Mouse (Mus musculus) kidney, postnatal 0 days (tissue): Measurements from ENCODE around the gene Mycbpap. TPM values are rescaled to one million over a fixed set of nuclear protein-coding genes. Genes with fewer than 3 reads are reported as not detected.

Experiments
- ATAC-seq: fragments of 200-750 bp; cut with Nextera tagmentation; replicated peaks from 2 replicates; pipeline ENCODE4 v1.8.0; 2017; ENCODE audit warnings: low read depth, moderate number of reproducible peaks, moderate TSS enrichment, moderate library complexity; ENCODE audit not compliant: low FRiP score
- DNase-seq: peaks from one replicate; pipeline ENCODE4 v3.0.0-alpha.2; 2016; ENCODE audit warnings: low spot score
- H3K27ac ChIP-seq: fragments of 300-500 bp; sonication (generic); 2 replicates; pipeline ENCODE4 v1.5.1; 2014; ENCODE audit warnings: mild to moderate bottlenecking
- H3K27me3 ChIP-seq: fragments of 300-500 bp; sonication (generic); 2 replicates; pipeline ENCODE4 v1.6.1; 2014; ENCODE audit warnings: low read length, mixed read lengths; ENCODE audit not compliant: insufficient read depth
- H3K36me3 ChIP-seq: fragments of 300-500 bp; sonication (generic); 2 replicates; pipeline ENCODE4 v1.6.1; 2014; ENCODE audit warnings: low read length, mixed read lengths; ENCODE audit not compliant: insufficient read depth
- H3K4me1 ChIP-seq: fragments of 300-500 bp; sonication (generic); replicated peaks from 2 replicates; pipeline ENCODE4 v1.6.1; 2014; ENCODE audit warnings: antibody characterized with exemption, low read length, mixed read lengths; ENCODE audit not compliant: insufficient read depth
- H3K4me2 ChIP-seq: fragments of 300-500 bp; sonication (generic); 2 replicates; pipeline ENCODE4 v1.6.1; 2014; ENCODE audit warnings: mild to moderate bottlenecking, low read length, moderate library complexity, mixed read lengths
- H3K4me3 ChIP-seq: fragments of 300-500 bp; sonication (generic); replicated peaks from 2 replicates; pipeline ENCODE4 v1.5.1; 2014; ENCODE audit warnings: low read depth, low read length
- H3K9ac ChIP-seq: fragments of 300-500 bp; sonication (generic); 2 replicates; pipeline ENCODE4 v1.6.1; 2014; ENCODE audit warnings: low read depth, low read length
- H3K9me3 ChIP-seq: fragments of 300-500 bp; sonication (generic); replicated peaks from 2 replicates; pipeline ENCODE4 v1.6.1; 2016; ENCODE audit warnings: low read length, inconsistent platforms, mixed read lengths
- CTCF ChIP-seq: IDR thresholded peaks from 2 replicates; pipeline ENCODE4 v1.5.1; 2016; ENCODE audit warnings: antibody characterized with exemption, low read depth, mild to moderate bottlenecking, moderate library complexity
- WGBS: fragments of 180-500 bp; shearing (Covaris S2); extraction: QIAGEN DNeasy Blood & Tissue Kit; methylation state at CpG from one replicate; pipeline ENCODE4 v1.1.7; 2014; 5-methylcytosine and 5-hydroxymethylcytosine counted together
- polyA plus RNA-seq: library from polyadenylated mRNA; unstranded; fragments of >200 nt; fragmentation: Nextera tagmentation; extraction: Ambion mirVana; gene quantifications from 2 replicates; pipeline ENCODE4 v1.2.1, GENCODE M21; 2015

Mycbpap gene
- polyA plus RNA-seq, 1 experiment from 2014 or later = 3.2 TPM

DNA sequence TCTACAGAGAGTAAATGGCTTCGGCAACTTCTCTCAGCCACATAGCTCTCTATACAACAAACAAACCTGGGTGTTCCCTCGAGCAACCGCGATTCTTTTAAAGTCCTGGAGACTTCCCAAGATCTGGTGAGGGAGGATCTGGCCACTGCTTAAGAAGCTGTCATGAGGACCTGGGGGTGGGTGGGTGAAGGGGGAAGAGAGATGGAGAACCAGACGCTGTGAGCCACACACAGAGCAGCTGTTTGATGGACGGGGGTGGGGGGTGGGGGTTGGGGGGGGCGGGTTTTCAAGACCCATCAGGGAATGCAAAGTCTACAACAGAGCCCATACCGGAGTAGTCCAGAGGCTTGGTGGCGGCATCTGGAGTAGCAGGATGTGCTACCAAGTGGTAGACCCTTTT lies 8.1 kb downstream of the Mycbpap start:
- H3K4me2 ChIP-seq = no peak overlapping the region
- H3K27me3 ChIP-seq = no peaks in the 10 kb centered on the region
- H3K36me3 ChIP-seq = no peaks in the 10 kb centered on the region
- peaks cover 5% of the 10 kb centered on the region; the same call in 1 of the 2 replicates for H3K4me1 ChIP-seq
- H3K27ac ChIP-seq = no peak overlapping the region
- WGBS = 46% methylated on average over 9 of the region's 9 CpGs
- TF ChIP-seq CTCF = no peak
- no peaks in the 10 kb centered on the region for H3K9me3 ChIP-seq
- H3K4me3 ChIP-seq = no peak overlapping the region
- ATAC-seq (no peak), DNase-seq (peak; percentile 46)
- H3K9ac ChIP-seq = no peak overlapping the region

DNA sequence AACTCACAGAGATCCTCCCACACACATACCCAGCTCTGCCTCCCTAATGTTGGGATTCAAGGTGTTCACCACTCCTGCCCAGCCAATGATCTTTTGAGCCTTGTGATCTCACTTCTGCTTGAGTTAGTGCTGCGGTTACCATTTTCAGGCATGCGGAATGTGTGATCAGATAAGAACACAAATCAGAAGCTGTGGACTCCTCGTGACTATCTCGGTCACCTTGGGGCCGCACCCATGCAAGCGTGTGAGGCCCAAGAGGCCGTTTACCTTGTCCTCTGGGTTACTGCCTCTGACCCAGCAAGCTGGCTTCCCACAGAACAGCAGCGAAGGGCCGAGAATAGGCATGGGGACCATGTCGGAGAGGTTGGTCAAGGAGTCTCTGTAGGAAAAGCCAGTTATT lies 12.6 kb downstream of the Mycbpap start:
- Histone ChIP-seq H3K27ac (peak overlapping the region; percentile 75), H3K4me3 (no peak overlapping the region), H3K4me1 (peaks cover 5% of the 10 kb centered on the region; the same call in 1 of the 2 replicates), H3K9ac (no peak overlapping the region), H3K27me3 (no peaks in the 10 kb centered on the region), H3K36me3 (no peaks in the 10 kb centered on the region), H3K9me3 (no peaks in the 10 kb centered on the region), H3K4me2 (no peak overlapping the region)
- DNase-seq (no peak), ATAC-seq (no peak; the same call in 1 of the 2 replicates)
- 75% methylated on average over 10 of the region's 10 CpGs for WGBS
- no peak for TF ChIP-seq CTCF

DNA sequence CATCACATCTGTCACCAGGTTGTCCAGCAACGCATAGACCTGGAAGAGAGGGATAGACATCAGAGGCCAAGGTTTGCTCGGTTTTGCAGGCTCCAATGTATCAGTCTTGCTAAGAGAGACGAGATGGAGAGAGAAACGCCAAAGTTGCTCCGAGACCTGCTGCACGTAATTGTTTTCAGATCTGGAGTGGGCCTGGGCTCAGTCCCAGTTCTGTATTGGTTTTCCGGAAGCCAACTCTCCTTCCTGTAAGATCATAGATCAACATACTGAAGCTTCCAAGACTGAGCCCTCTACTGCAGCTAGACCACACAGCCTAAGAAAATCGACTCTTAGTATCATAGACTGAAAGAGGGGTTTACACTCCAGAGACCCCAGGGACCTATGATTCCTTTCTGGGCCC lies 20.1 kb downstream of the Mycbpap start:
- Histone ChIP-seq H3K4me3 (no peak overlapping the region), H3K27me3 (no peaks in the 10 kb centered on the region), H3K4me2 (no peak overlapping the region), H3K9ac (no peak overlapping the region), H3K36me3 (no peaks in the 10 kb centered on the region), H3K4me1 (peaks cover 8% of the 10 kb centered on the region; the same call in 1 of the 2 replicates), H3K27ac (no peak overlapping the region), H3K9me3 (no peaks in the 10 kb centered on the region)
- no peak for TF ChIP-seq CTCF
- WGBS = 81% methylated on average over 8 of the region's 8 CpGs
- peak; percentile 22 for DNase-seq
- ATAC-seq = no peak

DNA sequence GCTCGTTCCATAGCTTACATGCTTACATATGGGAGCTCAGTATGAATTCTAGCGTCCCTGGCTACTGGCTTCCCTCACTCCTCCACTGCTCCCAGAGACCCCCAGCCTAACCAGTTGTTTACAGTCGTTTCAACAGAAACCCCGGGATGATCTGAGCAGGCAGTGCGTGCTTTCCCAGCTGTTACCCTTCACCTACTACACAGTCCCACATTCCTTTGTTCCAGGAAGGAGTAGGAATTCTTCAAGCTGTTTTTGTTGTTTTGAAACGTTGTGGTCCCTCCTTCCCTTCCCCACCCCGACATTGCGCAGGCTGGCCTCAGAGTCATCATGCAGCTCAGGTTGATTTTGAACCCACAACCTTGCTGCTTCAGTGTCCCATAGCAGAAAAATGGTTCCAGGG lies 21.2 kb downstream of the Mycbpap start:
- WGBS = 19% methylated on average over 8 of the region's 8 CpGs
- no peaks in the 10 kb centered on the region for H3K27me3 ChIP-seq
- H3K4me3 ChIP-seq = peak overlapping the region; percentile 44
- peak overlapping the region; percentile 73 for H3K9ac ChIP-seq
- peak overlapping the region; percentile 65 for H3K4me2 ChIP-seq
- no peaks in the 10 kb centered on the region for H3K9me3 ChIP-seq
- H3K36me3 ChIP-seq = 0 out of 2 replicates have a peak, but pooled peaks cover 3% of the 10 kb centered on the region
- ATAC-seq = no peak
- DNase-seq = peak; percentile 68
- H3K4me1 ChIP-seq = peaks cover 8% of the 10 kb centered on the region; the same call in 1 of the 2 replicates
- TF ChIP-seq CTCF = no peak
- peak overlapping the region; percentile 93 for H3K27ac ChIP-seq

DNA sequence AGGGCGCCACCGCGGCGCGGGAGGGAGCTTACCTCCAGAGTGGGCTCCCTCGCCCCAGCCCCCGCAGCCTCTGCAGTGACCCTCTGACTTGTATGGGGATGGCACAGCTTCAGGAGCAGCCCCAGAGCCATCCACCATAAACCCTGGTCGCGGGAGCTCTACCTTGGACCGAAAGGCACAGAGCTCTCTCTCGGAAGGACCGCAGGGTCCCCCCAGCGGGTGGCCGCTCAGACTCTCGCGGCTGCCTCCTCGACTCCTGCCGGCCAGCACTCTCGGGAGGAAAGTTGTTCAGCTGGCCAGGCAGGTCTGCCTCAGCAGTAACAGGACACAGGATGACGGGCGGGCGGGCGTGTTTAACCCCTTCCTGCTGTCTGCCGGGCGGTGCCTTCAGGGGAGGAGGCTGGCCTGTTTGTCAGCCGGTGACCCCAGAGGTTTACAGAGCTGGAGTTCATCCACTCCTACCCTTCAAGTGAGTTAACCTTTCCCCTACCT lies 21.8 kb downstream of the Mycbpap start, which contains the start of gene Epn3:
Gene Epn3, minus strand, starts transcription at position 314 of the 492 bp plus-strand sequence.
- Histone ChIP-seq H3K27me3 (no peaks in the 10 kb centered on the region), H3K4me3 (peak within 1 kb of the TSS; percentile 44), H3K9me3 (no peaks in the 10 kb centered on the region), H3K36me3 (peaks cover 3% of the 10 kb centered on the region; the same call in 1 of the 2 replicates), H3K27ac (peak within 1 kb of the TSS; percentile 93), H3K9ac (peak within 1 kb of the TSS; percentile 73), H3K4me1 (peaks cover 8% of the 10 kb centered on the region; the same call in 1 of the 2 replicates), H3K4me2 (peak within 1 kb of the TSS; percentile 65)
- TF ChIP-seq CTCF = no peak
- peak; percentile 60; the same call in 1 of the 2 replicates for ATAC-seq
- peak; percentile 84 for DNase-seq
- WGBS = 0% methylated on average over 26 of the region's 26 CpGs

DNA sequence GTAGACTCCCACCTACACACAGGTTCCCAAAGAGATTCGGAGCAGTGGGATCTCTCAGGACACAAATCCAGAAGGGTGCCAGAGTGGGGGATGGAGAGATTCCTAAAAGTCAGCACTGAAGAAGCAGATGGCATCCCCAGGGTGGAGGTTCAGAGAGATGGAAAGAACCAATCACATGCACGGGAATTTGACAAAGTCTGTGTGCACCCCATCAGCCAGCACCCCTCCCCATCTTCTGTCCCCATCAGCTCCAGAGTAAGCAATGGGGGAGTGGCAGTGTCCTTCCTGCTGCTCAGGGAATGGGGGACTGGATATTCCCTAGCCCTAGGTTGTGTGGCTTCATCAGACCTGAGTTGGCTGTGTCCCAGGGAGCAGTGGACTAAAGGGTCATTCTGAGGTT lies 22.5 kb downstream of the Mycbpap start:
- no peaks in the 10 kb centered on the region for H3K9me3 ChIP-seq
- DNase-seq (no peak), ATAC-seq (no peak; the same call in 1 of the 2 replicates)
- H3K9ac ChIP-seq = peak overlapping the region; percentile 73
- H3K27ac ChIP-seq = peak overlapping the region; percentile 93
- H3K27me3 ChIP-seq = no peaks in the 10 kb centered on the region
- peak overlapping the region; percentile 65 for H3K4me2 ChIP-seq
- H3K4me3 ChIP-seq = peak overlapping the region; percentile 44
- TF ChIP-seq CTCF = no peak
- H3K4me1 ChIP-seq = peaks cover 8% of the 10 kb centered on the region; the same call in 1 of the 2 replicates
- H3K36me3 ChIP-seq = peaks cover 9% of the 10 kb centered on the region; the same call in 1 of the 2 replicates
- WGBS = 0% methylated on average over 2 of the region's 2 CpGs
